Mouse (Mus musculus): ENCODE results near the gene Bpifa3. TPM values are rescaled to one million over a fixed set of nuclear protein-coding genes. Genes with fewer than 3 reads are reported as not detected.
"Not testable (repeated sequence)": the region's sequence is repeated elsewhere in the genome, so short reads cannot be mapped to it uniquely, and the experiment has no call there.

Bpifa3 gene
- total and polyA plus RNA-seq, 3 experiments: not detected

- TF ChIP-seq POLR2A (IDR thresholded peaks at IDR 0.05; ENCODE audit: insufficient read depth, low read depth, low read length) (no peak), CTCF (IDR thresholded peaks at IDR 0.05) (peak; percentile 69)
- Histone ChIP-seq H3K9ac (ENCODE audit: low read depth, low read length) (no peak overlapping the region), H3K36me3 (ENCODE audit: control insufficient read depth, insufficient read depth, low read length) (no peaks in the 10 kb centered on the region), H3K4me3 (no peak overlapping the region), H3K27ac (no peak overlapping the region), H3K4me1 (ENCODE audit: control insufficient read depth, insufficient read depth, low read length) (no peaks in the 10 kb centered on the region), H3K27me3 (ENCODE audit: control insufficient read depth, insufficient read depth, low read length) (no peaks in the 10 kb centered on the region), H3K79me2 (replicated peaks; ENCODE audit: control insufficient read depth, insufficient read depth, low read length) (no peaks in the 10 kb centered on the region)
- intact Hi-C loops (cut with DNase I): loop anchor here (2.0 to 5.0 kb wide), 2 partner anchors 112 to 156 kb away; no protein-coding TSS in a partner anchor
- DNase-seq: peak in 1 of 2 experiments; percentile 36
- WGBS: 29% methylated on average over 3 of the region's 3 CpGs
These were observed 28.3 kb downstream of the Bpifa3 start for GRCm38 (mm10) chr2:154158433-154158832.

- Histone ChIP-seq H3K79me2 (replicated peaks; ENCODE audit: control insufficient read depth, insufficient read depth, low read length) (no peaks in the 10 kb centered on the region), H3K4me1 (ENCODE audit: control insufficient read depth, insufficient read depth, low read length) (no peaks in the 10 kb centered on the region), H3K4me3 (no peak within 1 kb of the TSS), H3K27me3 (ENCODE audit: control insufficient read depth, insufficient read depth, low read length) (no peaks in the 10 kb centered on the region), H3K27ac (no peak within 1 kb of the TSS), H3K36me3 (ENCODE audit: control insufficient read depth, insufficient read depth, low read length) (no peaks in the 10 kb centered on the region), H3K9ac (ENCODE audit: low read depth, low read length) (no peak within 1 kb of the TSS)
- 67% methylated on average over 8 of the region's 8 CpGs for WGBS
- intact Hi-C loops (cut with DNase I): no loop called here
- TF ChIP-seq POLR2A (IDR thresholded peaks at IDR 0.05; ENCODE audit: insufficient read depth, low read depth, low read length): no peak
- TF ChIP-seq EP300 (IDR thresholded peaks at IDR 0.05; ENCODE audit: insufficient read depth, low read depth, low read length): no peak
- TF ChIP-seq CTCF (IDR thresholded peaks at IDR 0.05): no peak
- no peak for DNase-seq
These were observed 32.2 kb downstream of the Bpifa3 start, which contains the start of gene Bpifa5 for GRCm38 (mm10) chr2:154162307-154162706. Bpifa5 (plus strand) TSS chr2:154162607.

GRCm38 (mm10) chr2:154163306-154163705, 33.2 kb downstream of the Bpifa3 start:
- WGBS: 64% methylated on average over 5 of the region's 5 CpGs
- Histone ChIP-seq H3K4me1 (ENCODE audit: control insufficient read depth, insufficient read depth, low read length) (no peaks in the 10 kb centered on the region), H3K4me3 (no peak overlapping the region), H3K27me3 (ENCODE audit: control insufficient read depth, insufficient read depth, low read length) (no peaks in the 10 kb centered on the region), H3K36me3 (ENCODE audit: control insufficient read depth, insufficient read depth, low read length) (no peaks in the 10 kb centered on the region), H3K79me2 (replicated peaks; ENCODE audit: control insufficient read depth, insufficient read depth, low read length) (no peaks in the 10 kb centered on the region), H3K9ac (ENCODE audit: low read depth, low read length) (no peak overlapping the region), H3K27ac (no peak overlapping the region)
- intact Hi-C loops (cut with DNase I): no loop called here
- TF ChIP-seq EP300 (IDR thresholded peaks at IDR 0.05; ENCODE audit: insufficient read depth, low read depth, low read length): no peak
- TF ChIP-seq CTCF (IDR thresholded peaks at IDR 0.05): no peak
- no peak for TF ChIP-seq POLR2A (IDR thresholded peaks at IDR 0.05; ENCODE audit: insufficient read depth, low read depth, low read length)
- DNase-seq: no peak

GRCm38 (mm10) chr2:154169172-154169571, 39.0 kb downstream of the Bpifa3 start:
- H3K36me3 ChIP-seq (ENCODE audit: control insufficient read depth, insufficient read depth, low read length): no peaks in the 10 kb centered on the region
- no peak overlapping the region for H3K4me3 ChIP-seq
- intact Hi-C loops (cut with DNase I): no loop called here
- no peak for DNase-seq
- no peaks in the 10 kb centered on the region for H3K4me1 ChIP-seq (ENCODE audit: control insufficient read depth, insufficient read depth, low read length)
- H3K27ac ChIP-seq: no peak overlapping the region
- H3K9ac ChIP-seq (ENCODE audit: low read depth, low read length): no peak overlapping the region
- TF ChIP-seq CTCF (IDR thresholded peaks at IDR 0.05) (no peak), EP300 (IDR thresholded peaks at IDR 0.05; ENCODE audit: insufficient read depth, low read depth, low read length) (no peak), POLR2A (IDR thresholded peaks at IDR 0.05; ENCODE audit: insufficient read depth, low read depth, low read length) (no peak)
- no peaks in the 10 kb centered on the region for H3K79me2 ChIP-seq (replicated peaks; ENCODE audit: control insufficient read depth, insufficient read depth, low read length)
- H3K27me3 ChIP-seq (ENCODE audit: control insufficient read depth, insufficient read depth, low read length): no peaks in the 10 kb centered on the region
- 69% methylated on average over 3 of the region's 3 CpGs for WGBS

GRCm38 (mm10) chr2:154171621-154172020, 41.5 kb downstream of the Bpifa3 start:
- WGBS: 69% methylated on average over 6 of the region's 6 CpGs
- intact Hi-C loops (cut with DNase I): no loop called here
- H3K9ac ChIP-seq (ENCODE audit: low read depth, low read length): no peak overlapping the region
- no peak for DNase-seq
- H3K27me3 ChIP-seq (ENCODE audit: control insufficient read depth, insufficient read depth, low read length): no peaks in the 10 kb centered on the region
- no peaks in the 10 kb centered on the region for H3K79me2 ChIP-seq (replicated peaks; ENCODE audit: control insufficient read depth, insufficient read depth, low read length)
- H3K36me3 ChIP-seq (ENCODE audit: control insufficient read depth, insufficient read depth, low read length): no peaks in the 10 kb centered on the region
- no peak overlapping the region for H3K27ac ChIP-seq
- H3K4me1 ChIP-seq (ENCODE audit: control insufficient read depth, insufficient read depth, low read length): no peaks in the 10 kb centered on the region
- no peak overlapping the region for H3K4me3 ChIP-seq
- TF ChIP-seq POLR2A (IDR thresholded peaks at IDR 0.05; ENCODE audit: insufficient read depth, low read depth, low read length) (no peak), EP300 (IDR thresholded peaks at IDR 0.05; ENCODE audit: insufficient read depth, low read depth, low read length) (no peak), CTCF (IDR thresholded peaks at IDR 0.05) (no peak)

GRCm38 (mm10) chr2:154173313-154173712, 43.2 kb downstream of the Bpifa3 start:
- no peak overlapping the region for H3K4me3 ChIP-seq
- no peaks in the 10 kb centered on the region for H3K36me3 ChIP-seq (ENCODE audit: control insufficient read depth, insufficient read depth, low read length)
- no peak overlapping the region for H3K9ac ChIP-seq (ENCODE audit: low read depth, low read length)
- H3K27me3 ChIP-seq (ENCODE audit: control insufficient read depth, insufficient read depth, low read length): no peaks in the 10 kb centered on the region
- H3K27ac ChIP-seq: no peak overlapping the region
- no peaks in the 10 kb centered on the region for H3K79me2 ChIP-seq (replicated peaks; ENCODE audit: control insufficient read depth, insufficient read depth, low read length)
- TF ChIP-seq CTCF (IDR thresholded peaks at IDR 0.05): peak; percentile 75
- no peak for TF ChIP-seq POLR2A (IDR thresholded peaks at IDR 0.05; ENCODE audit: insufficient read depth, low read depth, low read length)
- no peak for DNase-seq
- intact Hi-C loops (cut with DNase I): loop anchor here (1.0 kb wide), 1 partner anchor 34 kb away; no protein-coding TSS in a partner anchor
- no peaks in the 10 kb centered on the region for H3K4me1 ChIP-seq (ENCODE audit: control insufficient read depth, insufficient read depth, low read length)
- 30% methylated on average over 1 of the region's 1 CpGs for WGBS

GRCm38 (mm10) chr2:154181900-154182299, 51.8 kb downstream of the Bpifa3 start:
- H3K27ac ChIP-seq; H3K27me3 ChIP-seq (ENCODE audit: control insufficient read depth, insufficient read depth, low read length); DNase-seq; H3K4me1 ChIP-seq (ENCODE audit: control insufficient read depth, insufficient read depth, low read length); intact Hi-C loops (cut with DNase I); H3K36me3 ChIP-seq (ENCODE audit: control insufficient read depth, insufficient read depth, low read length); H3K79me2 ChIP-seq (replicated peaks; ENCODE audit: control insufficient read depth, insufficient read depth, low read length); H3K4me3 ChIP-seq; H3K9ac ChIP-seq (ENCODE audit: low read depth, low read length): not testable (repeated sequence)
- 84% methylated on average over 7 of the region's 7 CpGs for WGBS

- H3K9ac ChIP-seq (ENCODE audit: low read depth, low read length); DNase-seq; H3K4me1 ChIP-seq (ENCODE audit: control insufficient read depth, insufficient read depth, low read length); H3K36me3 ChIP-seq (ENCODE audit: control insufficient read depth, insufficient read depth, low read length); H3K27ac ChIP-seq; intact Hi-C loops (cut with DNase I); H3K27me3 ChIP-seq (ENCODE audit: control insufficient read depth, insufficient read depth, low read length); H3K79me2 ChIP-seq (replicated peaks; ENCODE audit: control insufficient read depth, insufficient read depth, low read length); H3K4me3 ChIP-seq: not testable (repeated sequence)
- WGBS: 84% methylated on average over 4 of the region's 4 CpGs
These were observed 52.9 kb downstream of the Bpifa3 start for GRCm38 (mm10) chr2:154183061-154183460.

Data from heart, adult 2 months (tissue).